Mouse (Mus musculus): ENCODE measurements at regions not wholly inside any gene's neighbourhood (a gene's known extent, or its start where the extent isn't known, plus 50 kb on each side); places are given as distances from the start of the nearest gene placed in this dataset.

DNA sequence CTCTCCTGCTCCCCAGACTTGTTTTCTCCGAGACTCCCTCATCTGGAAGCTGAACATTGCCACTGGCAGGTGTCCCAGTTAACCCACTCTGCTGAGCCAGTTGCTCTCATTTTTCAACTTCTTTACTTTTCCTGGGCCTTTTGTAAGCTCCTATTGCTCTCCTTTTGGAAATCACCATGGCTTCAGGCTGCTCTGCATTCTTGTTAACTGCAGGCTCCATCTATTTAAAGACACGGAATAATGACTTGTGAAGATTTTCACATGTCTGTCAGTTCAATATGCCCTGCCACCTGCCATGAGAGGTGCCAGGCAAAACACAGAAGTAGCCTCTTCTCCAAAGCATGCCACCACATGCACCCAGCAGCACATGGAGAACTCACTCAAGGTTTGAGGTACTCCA, 1009.9 kb downstream of the Car8 start:
- no peak for DNase-seq (ENCODE audit: low read depth, low spot score)

DNA sequence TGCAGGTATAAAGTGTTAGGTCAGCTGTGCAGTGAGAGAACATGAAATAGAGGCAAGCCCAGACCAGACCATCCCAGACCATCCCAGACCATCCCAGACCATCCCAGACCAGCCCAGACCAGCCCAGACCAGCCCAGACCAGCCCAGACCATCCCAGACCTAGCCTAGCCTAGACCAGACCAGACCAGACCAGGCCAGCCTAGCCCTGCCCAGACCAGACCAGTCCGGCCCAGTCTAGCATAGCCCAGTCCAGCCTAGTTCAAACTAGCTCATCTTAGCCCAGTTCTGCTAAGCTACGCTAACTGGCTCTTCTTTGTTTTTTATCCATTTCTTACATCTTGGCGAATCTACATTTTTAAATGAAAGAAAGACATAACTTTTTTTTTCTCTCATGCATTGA, 1015.9 kb downstream of the Car8 start:
- no peak for DNase-seq (ENCODE audit: low read depth, low spot score)

DNA sequence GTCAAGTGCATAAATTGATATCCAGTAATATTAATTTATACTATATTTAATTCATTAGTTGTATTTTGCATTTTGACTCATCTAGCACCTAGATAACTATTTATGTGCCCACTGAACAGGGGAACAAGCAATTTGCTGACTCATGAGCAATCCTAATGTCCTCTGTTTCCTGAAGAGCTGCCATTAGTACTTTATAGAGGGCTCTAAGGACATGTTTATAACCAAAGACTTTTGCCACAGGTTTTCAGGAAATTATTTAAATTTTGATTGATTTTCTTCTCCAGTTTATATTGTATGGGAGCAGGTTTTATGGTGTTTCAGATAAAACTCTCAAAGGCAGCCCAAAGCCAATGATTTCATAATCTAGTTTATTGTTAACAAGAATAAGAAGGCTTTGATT, 1018.4 kb downstream of the Car8 start:
- DNase-seq (ENCODE audit: low read depth, low spot score): no peak

DNA sequence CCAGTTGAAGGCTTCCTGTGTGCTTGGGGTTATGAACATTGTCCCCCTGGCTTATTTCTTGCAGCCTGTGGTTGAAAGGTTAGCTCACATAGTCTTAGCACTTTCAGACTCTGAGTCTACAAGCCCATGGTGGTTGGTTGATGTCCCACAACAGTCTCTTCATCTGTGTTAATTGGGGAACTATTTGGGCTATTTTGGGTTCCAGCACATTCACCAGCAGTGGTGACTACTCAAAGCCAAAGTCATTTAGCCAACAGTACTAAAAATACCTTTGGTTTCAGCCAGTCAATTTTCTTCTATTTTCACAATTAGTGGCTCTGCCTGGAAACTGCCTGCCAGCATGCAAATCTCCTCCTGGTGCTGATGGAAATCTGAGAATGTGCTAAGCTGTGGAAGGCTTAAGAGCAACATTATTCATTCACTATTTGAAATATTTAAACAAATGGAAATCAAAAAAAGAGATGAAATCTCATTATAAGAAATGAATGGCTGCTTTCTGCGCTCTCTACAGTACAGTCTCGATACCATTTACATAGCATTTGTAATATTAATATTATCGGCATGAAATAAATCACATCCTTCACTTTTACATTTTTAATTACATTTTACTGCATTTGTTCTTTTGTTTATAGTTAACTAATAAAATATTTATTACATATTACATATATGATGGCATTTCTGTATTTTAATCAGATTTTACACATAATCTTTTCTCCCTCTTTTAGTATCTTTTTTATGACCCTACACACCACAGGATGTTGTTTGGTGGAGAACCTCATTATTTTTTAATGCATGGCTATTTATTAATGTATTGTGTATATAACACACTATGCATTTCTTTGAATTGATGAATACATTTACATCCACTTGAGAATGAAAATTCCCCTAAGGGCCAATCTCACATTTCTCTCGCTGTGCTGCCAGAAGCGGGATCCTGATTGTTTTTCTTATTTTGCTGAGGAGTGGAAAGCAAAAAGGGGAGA, 1023.5 kb downstream of the Car8 start:
- no peak for DNase-seq (ENCODE audit: low read depth, low spot score)

DNA sequence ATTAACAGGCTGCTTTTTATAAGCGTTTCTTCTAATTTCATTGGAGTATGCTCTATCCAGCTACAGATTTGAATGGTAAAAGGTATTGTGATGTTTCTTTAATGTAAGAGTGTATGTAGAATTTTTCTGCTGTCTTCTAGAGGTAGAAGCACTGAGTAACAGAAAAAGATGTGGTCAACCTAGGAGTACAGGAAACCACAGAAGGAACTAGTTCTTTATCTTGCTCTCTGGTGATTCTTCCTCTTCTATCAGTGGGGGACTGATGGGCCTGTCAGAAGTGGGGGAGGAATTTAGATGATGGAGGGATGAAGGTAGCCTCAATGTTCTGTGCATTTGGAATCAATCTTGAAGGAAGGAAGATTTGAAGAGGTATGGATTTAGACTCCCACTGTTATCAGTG, 1031.9 kb downstream of the Car8 start:
- DNase-seq (ENCODE audit: low read depth, low spot score): no peak

DNA sequence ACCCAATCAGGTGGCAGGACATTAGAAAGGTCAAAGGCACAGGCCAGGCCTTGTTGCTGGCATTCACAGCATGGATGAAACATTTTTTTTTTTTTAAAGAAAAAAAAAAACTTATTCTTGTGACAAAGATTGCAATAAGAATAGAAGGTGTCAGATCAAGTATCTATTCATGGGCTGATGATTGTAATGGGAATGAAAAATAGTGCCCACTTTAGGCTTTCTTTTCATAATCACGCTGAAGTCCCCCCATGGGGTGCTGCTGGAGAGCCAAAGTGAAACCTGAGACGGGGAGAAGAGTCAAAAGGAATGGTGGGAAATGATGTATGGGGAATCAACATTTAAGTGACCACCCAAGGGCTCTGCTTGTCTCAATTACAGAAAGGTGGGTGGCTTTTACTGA, 1037.0 kb downstream of the Car8 start:
- DNase-seq (ENCODE audit: low read depth, low spot score): peak; percentile 35

DNA sequence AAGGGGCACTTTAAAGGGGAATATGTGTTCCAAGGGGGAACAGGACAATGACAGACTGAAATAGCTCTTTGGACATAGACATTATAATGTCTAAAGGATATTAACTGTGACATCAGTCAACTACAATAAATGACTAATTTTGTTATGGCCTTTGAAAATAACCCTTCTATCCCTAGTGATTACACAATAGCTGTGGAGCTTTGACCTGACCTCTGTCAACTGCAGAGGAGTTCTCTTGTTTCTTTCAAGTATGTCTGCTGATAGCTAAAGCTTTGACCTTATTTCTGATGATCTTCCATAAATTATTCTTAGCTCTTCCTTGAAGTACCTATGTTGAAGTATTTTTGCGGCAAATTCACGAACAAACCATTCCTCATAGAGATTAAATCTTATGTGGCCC, 1038.9 kb downstream of the Car8 start:
- DNase-seq (ENCODE audit: low read depth, low spot score): no peak

DNA sequence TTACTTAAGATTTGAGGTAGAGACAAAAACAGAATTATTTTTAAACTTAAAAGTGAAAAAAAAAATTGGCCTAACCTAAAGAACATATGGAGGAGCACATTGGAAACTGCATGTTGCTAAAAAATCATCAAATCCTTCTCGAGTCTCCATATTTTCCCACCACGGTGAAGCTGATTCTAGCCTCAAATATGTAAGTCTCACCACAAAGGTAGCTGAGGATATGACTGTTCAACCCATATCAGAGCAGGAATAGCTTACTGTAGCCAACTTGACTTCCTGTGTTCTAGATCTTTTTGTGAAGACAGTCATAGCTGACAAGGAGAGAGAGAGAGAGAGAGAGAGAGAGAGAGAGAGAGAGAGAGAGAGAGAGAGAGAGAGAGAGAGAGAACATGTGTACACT, 1039.8 kb downstream of the Car8 start:
- no peak for DNase-seq (ENCODE audit: low read depth, low spot score)

DNA sequence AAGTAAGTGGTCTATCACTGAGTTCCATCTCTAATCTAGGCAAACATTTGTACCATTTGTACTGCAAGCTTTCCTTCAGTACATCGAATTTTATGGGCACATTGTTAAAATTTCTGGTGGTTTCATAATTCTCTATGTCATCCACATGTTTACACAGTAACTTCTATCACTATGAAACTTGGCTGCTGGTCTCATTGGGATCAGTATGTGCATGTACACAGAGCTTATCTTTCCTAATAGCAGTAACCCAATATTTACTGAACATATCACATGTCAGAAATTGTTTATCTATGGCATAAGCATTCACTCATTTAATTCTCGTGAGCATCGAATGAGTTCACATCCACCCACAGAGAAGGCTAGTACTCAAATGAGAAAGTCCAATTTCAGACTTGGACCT, 1042.3 kb downstream of the Car8 start:
- DNase-seq (ENCODE audit: low read depth, low spot score): no peak

DNA sequence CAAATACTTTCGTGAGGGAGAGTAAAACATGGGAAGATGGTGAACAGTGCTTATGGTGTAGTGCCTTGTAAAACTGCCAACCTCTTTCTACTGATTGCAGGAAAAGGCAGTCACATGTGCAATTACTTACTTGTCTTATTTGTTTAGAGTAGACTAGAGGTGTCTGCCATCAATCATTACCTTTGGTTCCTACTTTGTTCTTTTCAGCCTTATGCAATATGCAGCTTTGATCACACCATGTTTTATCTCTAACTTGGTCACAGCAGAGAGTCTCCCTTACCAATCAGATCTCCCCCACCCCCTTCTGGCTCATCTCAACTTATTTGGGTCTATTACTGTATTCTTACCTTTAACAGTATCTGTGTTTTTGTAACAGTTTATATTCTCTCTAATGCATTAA, 1043.2 kb downstream of the Car8 start:
- no peak for DNase-seq (ENCODE audit: low read depth, low spot score)

DNA sequence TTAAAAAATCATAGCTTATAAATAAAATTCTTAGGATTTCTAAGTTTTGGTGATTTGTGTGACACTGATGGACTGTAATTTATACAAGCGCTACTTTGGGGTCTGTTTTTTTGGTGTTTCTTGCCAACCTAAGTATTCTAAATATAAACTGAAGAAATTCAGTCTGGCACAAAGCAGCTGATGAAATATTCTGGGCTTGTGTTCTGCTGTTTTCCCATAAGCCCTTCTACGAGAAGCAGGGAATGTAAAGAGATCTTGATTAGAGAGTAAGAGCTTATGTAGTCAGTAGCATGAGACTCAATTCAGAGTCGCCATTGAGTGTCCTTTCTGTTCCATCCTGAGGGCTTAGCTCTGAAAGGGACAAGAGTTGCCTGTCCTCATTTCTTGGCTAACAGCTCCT, 1046.9 kb downstream of the Car8 start:
- DNase-seq (ENCODE audit: low read depth, low spot score): no peak

DNA sequence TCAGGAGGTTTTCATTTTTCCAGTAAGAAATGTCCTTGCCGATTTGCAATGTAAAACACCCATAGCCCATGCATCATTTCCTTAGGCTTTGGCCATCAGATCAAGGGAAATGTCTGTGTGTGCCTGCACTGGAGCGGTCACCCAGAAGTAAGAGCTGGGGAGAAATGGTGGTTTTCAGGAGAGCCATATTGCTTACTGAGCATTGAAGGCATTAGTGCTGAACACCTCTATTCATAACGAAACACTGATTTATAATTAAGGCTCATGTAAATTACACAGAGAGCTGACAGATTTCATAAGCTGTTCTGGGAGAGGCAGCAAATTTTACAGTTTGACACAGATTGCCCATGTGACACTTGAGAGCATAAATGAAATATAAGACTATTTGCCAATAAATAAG, 1047.6 kb downstream of the Car8 start:
- no peak for DNase-seq (ENCODE audit: low read depth, low spot score)

DNA sequence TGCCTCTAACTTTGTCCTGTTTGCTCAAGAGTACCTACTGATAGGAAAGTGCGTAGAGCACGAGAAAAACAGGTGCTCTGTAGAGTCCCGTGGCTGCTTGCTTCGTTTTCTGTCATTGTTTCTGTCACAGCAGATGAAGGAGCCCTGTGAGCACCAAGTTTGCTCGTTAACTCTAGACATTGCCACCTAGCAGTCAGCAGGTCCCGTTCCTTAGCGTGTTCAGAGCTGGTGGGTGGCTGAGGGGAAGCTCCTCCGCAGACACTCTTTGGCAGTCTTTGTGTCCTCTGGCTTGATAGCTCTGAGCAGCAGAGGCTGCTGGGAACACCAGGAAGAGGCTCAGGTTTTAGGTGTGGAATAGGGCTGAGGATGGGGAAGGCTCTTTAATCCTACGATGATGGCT, 1063.8 kb downstream of the Car8 start:
- no peak for DNase-seq (ENCODE audit: low read depth, low spot score)

DNA sequence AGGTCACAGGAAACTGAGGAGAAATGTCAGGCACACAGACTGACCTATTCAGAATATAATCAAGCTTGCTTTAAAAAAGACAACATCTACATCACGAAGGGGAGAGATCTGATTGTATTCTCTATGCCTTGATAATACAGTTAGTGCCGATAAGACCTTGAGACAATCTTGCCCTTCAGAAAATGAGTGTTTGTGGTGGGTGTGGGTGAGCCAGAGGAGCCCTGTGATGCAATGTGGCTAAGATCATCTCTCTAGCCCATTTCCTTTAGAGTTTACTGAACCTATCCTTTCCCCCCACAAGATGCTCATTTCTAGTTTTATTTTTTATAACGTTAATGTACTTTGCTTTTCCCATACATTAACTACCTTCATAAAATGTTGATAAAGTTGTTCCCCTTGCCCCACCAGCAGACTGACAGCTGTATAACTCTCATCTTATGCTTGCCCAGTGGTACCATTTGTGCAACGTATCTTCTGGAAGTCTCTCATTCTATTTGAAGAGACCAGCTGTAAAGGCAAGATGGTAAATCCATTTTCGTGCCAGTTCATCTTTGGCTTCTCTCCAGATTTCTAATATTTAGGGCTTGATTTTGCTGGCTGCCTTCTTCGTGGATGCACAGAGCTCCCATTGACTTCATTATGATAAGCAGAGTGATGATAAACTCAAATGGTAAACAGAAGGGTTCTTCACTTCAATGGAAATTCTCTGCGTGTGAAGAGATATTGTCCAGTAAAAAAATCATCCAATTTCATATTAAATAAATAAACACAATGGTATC, 1066.1 kb downstream of the Car8 start:
- DNase-seq (ENCODE audit: low read depth, low spot score): no peak

DNA sequence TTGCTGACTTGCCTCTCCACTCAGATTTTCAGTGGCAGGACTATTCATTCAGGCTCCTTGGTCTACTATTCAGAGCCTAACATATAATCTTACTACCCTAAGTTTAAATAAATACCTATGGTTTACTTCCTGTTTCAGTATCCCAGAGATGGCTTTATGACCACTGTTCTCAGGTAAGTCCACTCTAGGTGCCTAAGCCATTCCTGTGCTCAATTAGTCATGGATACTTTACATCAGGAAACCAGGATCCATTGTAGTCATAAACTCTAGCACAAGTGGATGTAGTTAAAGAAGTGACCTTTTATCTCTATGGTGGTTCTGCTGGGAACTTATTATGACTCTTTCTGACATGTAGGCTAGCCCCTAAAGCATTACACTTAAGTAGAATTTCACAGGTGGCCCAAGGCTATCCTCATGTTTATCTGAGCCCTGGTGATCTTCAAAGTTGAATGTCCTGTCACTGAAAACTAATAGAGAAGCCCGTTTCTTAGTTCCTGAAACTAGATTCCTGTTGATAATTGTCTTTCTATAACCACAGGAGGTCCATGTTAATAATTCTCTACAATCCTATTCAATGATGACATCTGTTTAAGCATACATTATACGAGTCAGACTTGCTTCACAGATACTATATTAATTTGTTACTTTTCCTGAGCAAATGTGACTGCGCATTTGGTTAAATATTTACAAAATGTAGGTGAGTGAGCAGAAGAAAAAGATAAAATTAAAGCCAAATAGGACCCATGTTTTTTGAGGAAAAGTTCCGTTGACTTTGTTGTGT, 1067.0 kb downstream of the Car8 start:
- DNase-seq (ENCODE audit: low read depth, low spot score): no peak

DNA sequence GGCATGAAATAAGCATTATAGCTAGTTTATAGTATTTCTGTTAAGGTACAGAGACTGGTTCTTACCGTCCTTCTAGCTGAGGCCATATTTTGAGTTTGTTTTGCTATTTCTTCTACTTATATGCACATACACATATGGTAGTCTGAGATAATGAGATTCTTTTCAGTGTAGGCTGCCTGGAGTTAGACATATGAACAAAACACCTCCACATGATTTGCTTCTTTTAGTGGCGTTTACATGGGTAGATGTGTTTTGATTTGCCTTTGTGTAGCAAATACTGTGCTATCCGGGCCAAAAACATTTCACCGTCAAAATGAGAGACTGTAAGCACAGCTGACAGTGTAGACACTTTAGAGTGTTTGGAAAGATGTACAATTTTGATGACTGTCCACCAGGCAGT, 1077.4 kb downstream of the Car8 start:
- no peak for DNase-seq (ENCODE audit: low read depth, low spot score)

DNA sequence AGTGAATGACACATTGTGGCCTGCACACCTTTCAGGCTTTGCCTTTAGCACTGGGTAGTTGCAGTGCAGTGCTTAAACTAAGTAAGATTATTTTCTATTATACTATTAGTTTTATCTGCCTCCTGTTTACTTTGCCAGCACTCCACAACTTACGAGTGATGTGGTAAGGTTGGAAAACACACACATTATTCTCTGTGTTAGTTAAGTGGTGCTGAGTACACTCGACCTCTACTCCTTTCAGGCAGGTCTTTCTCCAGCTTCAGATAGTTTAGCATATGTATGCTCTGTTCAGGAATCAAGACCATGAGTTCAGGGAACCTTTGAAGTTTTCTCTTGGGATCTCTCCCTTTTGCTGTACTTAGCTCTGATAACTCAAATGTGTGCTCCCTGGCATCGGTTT, 1081.0 kb downstream of the Car8 start:
- no peak for DNase-seq (ENCODE audit: low read depth, low spot score)

DNA sequence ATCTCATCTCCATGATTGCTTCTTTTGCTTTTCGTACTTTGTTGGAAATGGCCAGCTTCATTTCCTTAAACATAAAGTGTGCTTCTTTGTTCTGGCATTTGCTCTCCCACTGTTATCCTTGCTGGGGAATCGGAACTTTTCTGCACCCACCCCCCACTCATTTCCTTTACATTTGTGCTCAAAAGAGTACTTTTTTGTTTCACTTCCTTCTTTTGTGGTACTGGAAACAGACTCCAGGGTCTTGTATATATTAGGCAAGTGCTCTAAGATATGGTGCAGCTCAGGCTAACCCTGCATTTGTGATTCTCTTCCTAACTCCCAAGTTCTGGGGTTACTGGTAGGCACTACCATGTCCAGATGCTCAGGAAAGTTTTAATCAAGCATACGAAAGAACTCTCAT, 1084.6 kb downstream of the Car8 start:
- no peak for DNase-seq (ENCODE audit: low read depth, low spot score)

DNA sequence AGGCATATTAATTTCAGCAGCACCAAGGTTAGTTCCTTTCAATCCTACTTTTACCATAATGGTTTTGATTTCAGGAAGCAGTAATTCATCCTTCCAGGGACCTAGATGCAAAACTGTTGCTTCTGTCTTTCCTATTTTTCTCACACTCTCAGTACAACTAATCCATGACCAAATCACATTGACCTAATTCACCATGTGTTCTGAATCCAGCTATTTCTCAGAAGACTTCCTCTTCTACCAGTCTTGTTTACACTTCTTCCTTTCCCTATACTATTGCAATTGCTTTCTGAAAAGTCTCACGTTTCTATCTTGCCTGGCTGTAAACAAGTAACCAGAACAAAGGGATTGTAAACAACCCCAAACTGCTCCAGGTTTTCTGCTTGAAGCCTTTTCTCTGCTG, 1085.0 kb downstream of the Car8 start:
- no peak for DNase-seq (ENCODE audit: low read depth, low spot score)

DNA sequence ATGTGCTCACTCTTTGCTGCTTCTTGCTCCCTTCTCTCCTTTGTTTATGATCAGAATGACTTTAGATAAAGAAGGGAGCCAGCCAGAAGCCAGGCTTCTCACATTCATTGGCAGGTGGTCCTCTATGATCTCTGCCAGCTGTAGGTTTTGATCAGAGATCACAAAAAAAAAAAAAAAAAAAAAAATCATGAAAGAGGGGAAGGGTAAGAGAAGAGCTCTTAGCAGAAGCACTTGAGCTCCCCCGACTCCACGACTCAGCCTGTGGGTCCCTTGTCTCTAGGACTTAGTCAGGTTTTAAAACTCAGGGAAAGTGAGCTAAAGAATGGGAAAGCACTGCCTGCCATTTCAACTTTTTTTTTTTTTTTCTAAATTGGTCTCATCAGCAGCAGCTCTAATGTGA, 1093.1 kb downstream of the Car8 start:
- no peak for DNase-seq (ENCODE audit: low read depth, low spot score)

DNA sequence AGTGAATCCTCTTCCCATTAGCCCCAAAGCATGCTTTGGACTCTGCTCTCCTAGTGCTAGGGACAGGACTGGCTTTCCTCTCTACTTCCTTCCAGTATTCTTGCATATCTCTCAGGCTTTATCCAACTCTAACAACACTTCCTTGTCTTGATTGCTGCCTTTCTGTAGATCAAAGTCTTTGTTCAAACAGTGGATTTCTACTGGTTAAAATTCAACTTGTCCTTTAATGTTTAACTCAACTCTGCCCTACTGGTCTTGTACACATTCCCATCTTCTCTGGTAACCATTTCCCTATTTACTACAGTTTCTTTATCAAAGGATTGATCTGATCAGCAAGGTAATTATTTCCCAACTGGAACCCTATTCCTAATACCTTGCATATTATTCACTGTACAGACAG, 1094.6 kb downstream of the Car8 start:
- no peak for DNase-seq (ENCODE audit: low read depth, low spot score)

DNA sequence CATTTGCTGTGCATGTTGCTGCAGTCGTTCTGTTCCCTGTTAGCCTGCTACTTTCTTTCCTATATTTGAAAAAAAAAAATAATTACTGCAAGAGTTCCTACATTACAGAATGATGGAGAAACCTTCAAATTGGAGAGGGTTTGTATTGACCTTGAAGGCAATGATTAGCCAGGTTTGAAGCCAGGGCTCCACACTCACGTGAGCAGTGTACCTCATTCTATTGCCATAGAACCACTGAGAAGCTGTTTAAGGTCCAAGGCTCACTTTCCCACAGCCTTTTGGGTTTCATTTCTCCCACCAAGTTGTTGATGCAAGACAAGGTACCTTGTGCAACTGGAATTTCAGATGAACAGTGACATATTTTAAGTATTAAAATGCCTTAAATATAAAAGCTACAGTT, 1095.2 kb downstream of the Car8 start:
- no peak for DNase-seq (ENCODE audit: low read depth, low spot score)

All from mesoderm, embryonic 11.5 days (tissue).